In genomic region chr15:84675317-84675716, GRCm38 (mm10) we compare ENCODE assay signal across 19 mouse cellular contexts. TPM values are rescaled to one million over a fixed set of nuclear protein-coding genes. Genes with fewer than 3 reads are reported as not detected.
DNase-seq lines count a peak whose midpoint lies in the region; ATAC-seq and TF ChIP-seq lines count a peak whose summit lies in the region.
"Had no signal": no experiment of that assay in that cellular context is flagged by ENCODE, and none has a peak within 500 bp of the region (broad histone marks: within the 10 kb centered on the region; RNA-seq: fewer than 3 reads in every experiment).

No protein-coding gene starts in this region.

- peak overlapping the region; percentile 77 for H3K27ac ChIP-seq in liver, adult 2 months (replicated peaks; ENCODE audit: insufficient read depth, low read depth, low read length)
- peak overlapping the region; percentile 98 for H3K27ac ChIP-seq in intestine, postnatal 0 days (ENCODE audit: low read depth, low read length)
- no peak overlapping the region for H3K27ac ChIP-seq in heart, embryonic 11.5 days (ENCODE audit: low read depth, low read length)
- H3K27ac ChIP-seq: embryonic facial prominence, embryonic 12.5 days; heart, adult 2 months; hindbrain, embryonic 15.5 days; macrophage; midbrain, embryonic 13.5 days had no signal

- WGBS in liver, adult 2 months, result 11% methylated on average over 8 of the region's 8 CpGs
- WGBS in intestine, postnatal 0 days, result 24% methylated on average over 8 of the region's 8 CpGs
- WGBS in large intestine, adult 2 months, result 19% methylated on average over 8 of the region's 8 CpGs
- WGBS in heart, embryonic 11.5 days (ENCODE audit: insufficient replicate concordance), result 66% methylated on average over 8 of the region's 8 CpGs

- peak; percentile 96 for DNase-seq in liver, adult 2 months (ENCODE audit: extremely low read depth, low read depth, low spot score)
- no peak for DNase-seq in liver
- peak; percentile 83 for DNase-seq in large intestine, adult 2 months (ENCODE audit: low read depth, low spot score)
- peak; percentile 83 for DNase-seq in yolk sac, embryonic 10.5 days (ENCODE audit: low spot score)
- no peak for DNase-seq in layer of hippocampus, postnatal 36 days
- DNase-seq: cerebellum, adult 2 months; forebrain, postnatal 0 days; heart, adult 2 months; right cerebral cortex, postnatal 4 days; thymus, postnatal 36 days had no signal

- H3K79me2 ChIP-seq in liver, adult 2 months (ENCODE audit: control insufficient read depth, insufficient read depth, low read length), result no peaks in the 10 kb centered on the region

- H3K36me3 ChIP-seq in liver, adult 2 months (ENCODE audit: control insufficient read depth, insufficient read depth, low read length), result no peaks in the 10 kb centered on the region
- H3K36me3 ChIP-seq in intestine, postnatal 0 days (ENCODE audit: control insufficient read depth, insufficient read depth), result no peaks in the 10 kb centered on the region; the same call in 1 of the 2 replicates
- H3K36me3 ChIP-seq in heart, embryonic 11.5 days (ENCODE audit: control insufficient read depth, insufficient read depth, low read length), result no peaks in the 10 kb centered on the region
- H3K36me3 ChIP-seq: embryonic facial prominence, embryonic 12.5 days; hindbrain, embryonic 15.5 days; midbrain, embryonic 13.5 days had no signal

- no peaks in the 10 kb centered on the region for H3K27me3 ChIP-seq in liver, adult 2 months (ENCODE audit: control insufficient read depth, insufficient read depth, low read length)
- no peaks in the 10 kb centered on the region for H3K27me3 ChIP-seq in intestine, postnatal 0 days (replicated peaks; ENCODE audit: control insufficient read depth, insufficient read depth, low read length)
- H3K27me3 ChIP-seq in heart, embryonic 11.5 days (ENCODE audit: control insufficient read depth, insufficient read depth, low read length), result no peaks in the 10 kb centered on the region
- H3K27me3 ChIP-seq: embryonic facial prominence, embryonic 12.5 days had no signal

- TF ChIP-seq CTCF in liver, adult 2 months (IDR thresholded peaks at IDR 0.05; ENCODE audit: low read depth, low read length), result no peak
- TF ChIP-seq CTCF in intestine, postnatal 0 days (IDR thresholded peaks at IDR 0.05; ENCODE audit: low read depth), result no peak

- H3K4me2 ChIP-seq in intestine, postnatal 0 days (replicated peaks; ENCODE audit: low read depth), result peak overlapping the region; percentile 58
- H3K4me2 ChIP-seq in heart, embryonic 11.5 days, result no peak overlapping the region
- H3K4me2 ChIP-seq: embryonic facial prominence, embryonic 12.5 days; hindbrain, embryonic 15.5 days; lung, embryonic 14.5 days; midbrain, embryonic 13.5 days had no signal

- no peak overlapping the region for H3K4me3 ChIP-seq in liver, adult 2 months (ENCODE audit: insufficient read depth, low read depth, low read length)
- H3K4me3 ChIP-seq in intestine, postnatal 0 days (ENCODE audit: low read depth, low read length), result no peak overlapping the region
- H3K4me3 ChIP-seq in heart, embryonic 11.5 days (ENCODE audit: low read depth, low read length), result no peak overlapping the region
- H3K4me3 ChIP-seq: embryonic facial prominence, embryonic 12.5 days; heart, adult 2 months; hindbrain, embryonic 15.5 days; midbrain, embryonic 13.5 days had no signal

- H3K9ac ChIP-seq in liver, adult 2 months (ENCODE audit: low read depth, low read length), result no peak overlapping the region
- H3K9ac ChIP-seq in intestine, postnatal 0 days (ENCODE audit: low read depth, low read length), result peak overlapping the region; percentile 51; the same call in 1 of the 2 replicates
- H3K9ac ChIP-seq in heart, embryonic 11.5 days (ENCODE audit: low read depth, low read length), result no peak overlapping the region
- H3K9ac ChIP-seq: embryonic facial prominence, embryonic 12.5 days; forebrain, postnatal 0 days; hindbrain, embryonic 15.5 days; lung, embryonic 14.5 days; midbrain, embryonic 13.5 days had no signal

- H3K4me1 ChIP-seq in liver, adult 2 months (ENCODE audit: control insufficient read depth, insufficient read depth, low read length), result peaks cover 9% of the 10 kb centered on the region
- H3K4me1 ChIP-seq in intestine, postnatal 0 days (replicated peaks; ENCODE audit: control insufficient read depth, insufficient read depth, low read length), result peaks cover 15% of the 10 kb centered on the region
- H3K4me1 ChIP-seq in heart, embryonic 11.5 days (ENCODE audit: control insufficient read depth, insufficient read depth, low read length), result peaks cover 11% of the 10 kb centered on the region

- no peaks in the 10 kb centered on the region for H3K9me3 ChIP-seq in intestine, postnatal 0 days (ENCODE audit: control insufficient read depth)
- no peaks in the 10 kb centered on the region; the same call in 1 of the 2 replicates for H3K9me3 ChIP-seq in heart, embryonic 11.5 days (replicated peaks; ENCODE audit: control insufficient read depth, low read length)
- H3K9me3 ChIP-seq: embryonic facial prominence, embryonic 12.5 days; hindbrain, embryonic 15.5 days; midbrain, embryonic 13.5 days had no signal

- peak; percentile 90 for ATAC-seq in intestine, postnatal 0 days
- ATAC-seq in heart, embryonic 11.5 days (replicated peaks; ENCODE audit: insufficient number of reproducible peaks, low FRiP score, low TSS enrichment), result no peak
- ATAC-seq: forebrain, postnatal 0 days; midbrain, embryonic 13.5 days had no signal

- TF ChIP-seq POLR2A in liver, adult 2 months (IDR thresholded peaks at IDR 0.05; ENCODE audit: extremely low read depth, insufficient read depth, low read length), result no peak

RNA-seq across cellular contexts. Expression of gene Prr5, which starts 5.9 kb away (rescaled TPM):
- 2.2 and 2.6 TPM in 2 replicates for total RNA-seq in liver, adult 2 months (2014; rRNA removed)
- 9.4 and 10.6 TPM in 2 replicates for polyA plus RNA-seq in liver, adult 2 months (2012; rRNA removed)
- polyA plus RNA-seq in intestine, postnatal 0 days (2015; fragmentation: Nextera tagmentation; extraction: Ambion mirVana), result 68.5 and 83.0 TPM in 2 replicates
- 52.4 and 54.3 TPM in 2 replicates for polyA plus RNA-seq in large intestine, adult 2 months (2012; rRNA removed)
- polyA plus RNA-seq in heart, embryonic 11.5 days (2014; fragmentation: Nextera tagmentation; extraction: Ambion mirVana), result 18.0 and 19.9 TPM in 2 replicates
- 10 to 100 TPM; 10.6 to 17.3 TPM for total RNA-seq in layer of hippocampus, postnatal 36 days (2021)

RNA-seq across cellular contexts. Expression of gene Arhgap8, which starts 44.5 kb away (rescaled TPM):
- total RNA-seq in liver, adult 2 months (2014; rRNA removed), result not detected in 2 replicates
- polyA plus RNA-seq in liver, adult 2 months (2012; rRNA removed), result 0.20 TPM in 1 of 2 replicates, not detected in the other
- polyA plus RNA-seq in intestine, postnatal 0 days (2015; fragmentation: Nextera tagmentation; extraction: Ambion mirVana), result 10.6 and 11.2 TPM in 2 replicates
- 5.6 and 9.3 TPM in 2 replicates for polyA plus RNA-seq in large intestine, adult 2 months (2012; rRNA removed)
- polyA plus RNA-seq in heart, embryonic 11.5 days (2014; fragmentation: Nextera tagmentation; extraction: Ambion mirVana), result 2.7 TPM in 2 replicates
- under 1 TPM in 1 of 2 experiments, not detected in 1; 0.42 TPM for total RNA-seq in layer of hippocampus, postnatal 36 days (2021)
- total RNA-seq: common myeloid progenitor, adult 5-6 weeks had no signal
- polyA plus RNA-seq: C2C12, macrophage had no signal

Comparison
In these comparisons a context has a peak if more than half of its experiments do, and no peak if none do; other contexts are left out.
1. DNase-seq: peak in liver, adult 2 months (single experiment), large intestine, adult 2 months (single experiment) and yolk sac, embryonic 10.5 days (single experiment); none in liver (single experiment) and layer of hippocampus, postnatal 36 days (0 of 2).